Mouse (Mus musculus) frontal cortex, postnatal 36 days (tissue): ENCODE measurements around the gene Hoxa6.

Source experiments
- DNase-seq, 2 experiments: peaks; one replicate each; pipeline ENCODE4 v3.0.0; 2022; ENCODE audit warnings: low spot score in 2 of 2

Hoxa6 gene

GRCm38 (mm10) chr6:52178918-52179665 is 29.4 kb downstream of the Hoxa6 start:
- DNase-seq = no peak

- DNase-seq = no peak
These were observed 30.7 kb downstream of the Hoxa6 start for GRCm38 (mm10) chr6:52177806-52178205.

GRCm38 (mm10) chr6:52177061-52177735 is 31.3 kb downstream of the Hoxa6 start, which contains the start of gene 5730596B20Rik:
TSS of gene 5730596B20Rik (plus strand) at chr6:52177498.
- no peak for DNase-seq

GRCm38 (mm10) chr6:52176391-52176790 is 32.1 kb downstream of the Hoxa6 start:
- DNase-seq = no peak

- DNase-seq = no peak
These were observed 32.7 kb downstream of the Hoxa6 start for GRCm38 (mm10) chr6:52175864-52176263.

GRCm38 (mm10) chr6:52174968-52175751 is 33.4 kb downstream of the Hoxa6 start:
- no peak for DNase-seq

- DNase-seq = no peak
These were observed 34.9 kb downstream of the Hoxa6 start for GRCm38 (mm10) chr6:52173648-52174047.

- no peak for DNase-seq
These were observed 36.0 kb downstream of the Hoxa6 start for GRCm38 (mm10) chr6:52172501-52172900.

GRCm38 (mm10) chr6:52171938-52172337 is 36.6 kb downstream of the Hoxa6 start:
- DNase-seq = no peak

GRCm38 (mm10) chr6:52171331-52171730 is 37.2 kb downstream of the Hoxa6 start:
- DNase-seq = no peak

- no peak for DNase-seq
These were observed 37.7 kb downstream of the Hoxa6 start for GRCm38 (mm10) chr6:52170898-52171223.

- DNase-seq = no peak
These were observed 38.2 kb downstream of the Hoxa6 start for GRCm38 (mm10) chr6:52170166-52170897.

GRCm38 (mm10) chr6:52169499-52170165 is 38.9 kb downstream of the Hoxa6 start:
- DNase-seq = no peak

- DNase-seq = no peak
These were observed 40.1 kb downstream of the Hoxa6 start for GRCm38 (mm10) chr6:52168191-52169055.

- DNase-seq = no peak
These were observed 40.8 kb downstream of the Hoxa6 start for GRCm38 (mm10) chr6:52167736-52168161.

- DNase-seq = no peak
These were observed 41.3 kb downstream of the Hoxa6 start for GRCm38 (mm10) chr6:52167176-52167575.

- DNase-seq = no peak
These were observed 42.0 kb downstream of the Hoxa6 start for GRCm38 (mm10) chr6:52166431-52167077.

GRCm38 (mm10) chr6:52165441-52166370 is 42.8 kb downstream of the Hoxa6 start:
- DNase-seq = no peak
